11 mouse cellular contexts compared by ENCODE assay signal in the genomic region with DNA sequence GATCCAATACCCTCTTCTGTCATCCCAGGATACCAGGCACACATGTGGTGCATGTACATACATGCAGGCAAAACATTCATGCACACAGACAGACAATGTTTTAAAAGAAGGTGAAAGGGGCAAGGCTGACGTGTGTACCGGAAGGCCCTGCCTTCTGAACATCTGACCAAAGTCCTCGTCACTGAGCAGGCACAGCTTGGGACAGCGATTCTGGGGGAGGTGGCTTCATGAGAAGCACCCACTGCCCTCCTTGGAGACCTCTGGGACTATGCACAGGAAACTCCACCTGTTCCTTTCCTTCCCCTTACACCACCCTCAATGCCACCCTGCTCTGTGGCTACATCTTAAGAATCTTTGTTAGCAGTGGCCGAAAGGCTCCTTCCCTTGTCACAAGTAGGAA. TPM values are rescaled to one million over a fixed set of nuclear protein-coding genes. Genes with fewer than 3 reads are reported as not detected.
DNase-seq lines count a peak whose midpoint lies in the region; ATAC-seq lines count a peak whose summit lies in the region.
"Had no signal": no experiment of that assay in that cellular context is flagged by ENCODE, and none has a peak within 500 bp of the region (broad histone marks: within the 10 kb centered on the region; RNA-seq: fewer than 3 reads in every experiment).

No protein-coding gene starts in this region.

- H3K27me3 ChIP-seq in liver, embryonic 15.5 days: no peaks in the 10 kb centered on the region
- H3K27me3 ChIP-seq in liver, embryonic 11.5 days (replicated peaks; ENCODE audit: control insufficient read depth, insufficient read depth, low read length): no peaks in the 10 kb centered on the region
- no peaks in the 10 kb centered on the region for H3K27me3 ChIP-seq in megakaryocyte, embryonic 14.5 days (replicated peaks)
- H3K27me3 ChIP-seq in midbrain, embryonic 11.5 days (ENCODE audit: control insufficient read depth, insufficient read depth, low read length): no peaks in the 10 kb centered on the region
- H3K27me3 ChIP-seq: midbrain, embryonic 13.5 days had no signal

- no peaks in the 10 kb centered on the region for H3K9me3 ChIP-seq in liver, embryonic 15.5 days (replicated peaks)
- no peaks in the 10 kb centered on the region for H3K9me3 ChIP-seq in liver, embryonic 11.5 days (ENCODE audit: control insufficient read depth, low read length)
- H3K9me3 ChIP-seq in megakaryocyte, embryonic 14.5 days: no peaks in the 10 kb centered on the region
- H3K9me3 ChIP-seq in midbrain, embryonic 11.5 days (ENCODE audit: control insufficient read depth, low read length): no peaks in the 10 kb centered on the region
- H3K9me3 ChIP-seq: midbrain, embryonic 13.5 days had no signal

- H3K27ac ChIP-seq in liver, embryonic 15.5 days (replicated peaks): peak overlapping the region; percentile 65
- no peak overlapping the region for H3K27ac ChIP-seq in liver, embryonic 11.5 days (ENCODE audit: low read depth, low read length)
- H3K27ac ChIP-seq in brown adipose tissue, adult 24 weeks (replicated peaks; ENCODE audit: low read depth, low read length): peak overlapping the region; percentile 92
- no peak overlapping the region for H3K27ac ChIP-seq in midbrain, embryonic 11.5 days (ENCODE audit: low read depth, low read length)

- peaks cover 54% of the 10 kb centered on the region for H3K4me1 ChIP-seq in liver, embryonic 15.5 days (replicated peaks)
- H3K4me1 ChIP-seq in liver, embryonic 11.5 days (replicated peaks; ENCODE audit: control insufficient read depth, insufficient read depth, low read length): peaks cover 28% of the 10 kb centered on the region
- H3K4me1 ChIP-seq in brown adipose tissue, adult 24 weeks (ENCODE audit: control insufficient read depth, insufficient read depth, insufficient read length, low read length): peaks cover 81% of the 10 kb centered on the region
- H3K4me1 ChIP-seq in megakaryocyte, embryonic 14.5 days: peaks cover 85% of the 10 kb centered on the region
- H3K4me1 ChIP-seq in midbrain, embryonic 11.5 days (ENCODE audit: control insufficient read depth, insufficient read depth, low read length): peaks cover 22% of the 10 kb centered on the region

- H3K4me2 ChIP-seq in liver, embryonic 15.5 days: 0 out of 2 replicates have a peak overlapping the region, but pooled peaks have one; percentile 23
- no peak overlapping the region for H3K4me2 ChIP-seq in liver, embryonic 11.5 days
- H3K4me2 ChIP-seq in midbrain, embryonic 11.5 days: no peak overlapping the region
- H3K4me2 ChIP-seq: midbrain, embryonic 13.5 days had no signal

- DNase-seq in heart, adult 11 months: peak; percentile 95
- DNase-seq in heart, adult 9 months (ENCODE audit: low spot score in 2 of 2): no peak
- DNase-seq in liver, embryonic 11.5 days (ENCODE audit: low spot score): no peak
- DNase-seq in midbrain, embryonic 11.5 days (ENCODE audit: low spot score, missing footprints): no peak
- DNase-seq in urinary bladder, postnatal 4 days (ENCODE audit: low spot score in 2 of 2): no peak
- DNase-seq: gastrocnemius, postnatal 36 days had no signal

- H3K9ac ChIP-seq in liver, embryonic 15.5 days: no peak overlapping the region
- H3K9ac ChIP-seq in liver, embryonic 11.5 days (ENCODE audit: low read depth, low read length): no peak overlapping the region
- H3K9ac ChIP-seq in midbrain, embryonic 11.5 days (ENCODE audit: low read length): no peak overlapping the region
- H3K9ac ChIP-seq: midbrain, embryonic 13.5 days had no signal

- no peak overlapping the region for H3K4me3 ChIP-seq in liver, embryonic 15.5 days (replicated peaks)
- no peak overlapping the region for H3K4me3 ChIP-seq in liver, embryonic 11.5 days (ENCODE audit: low read depth, low read length)
- H3K4me3 ChIP-seq in brown adipose tissue, adult 24 weeks (ENCODE audit: insufficient read depth, low read depth, low read length): peak overlapping the region; percentile 49; the same call in 1 of the 2 replicates
- peak overlapping the region; percentile 66 for H3K4me3 ChIP-seq in megakaryocyte, embryonic 14.5 days (replicated peaks)
- H3K4me3 ChIP-seq in midbrain, embryonic 11.5 days (ENCODE audit: low read depth, low read length): no peak overlapping the region
- H3K4me3 ChIP-seq: erythroblast, embryonic 14.5 days; midbrain, embryonic 13.5 days had no signal

- no peaks in the 10 kb centered on the region for H3K36me3 ChIP-seq in liver, embryonic 15.5 days (replicated peaks)
- no peaks in the 10 kb centered on the region for H3K36me3 ChIP-seq in liver, embryonic 11.5 days (ENCODE audit: control insufficient read depth, insufficient read depth, low read length)
- H3K36me3 ChIP-seq in megakaryocyte, embryonic 14.5 days (replicated peaks; ENCODE audit: low read length): no peaks in the 10 kb centered on the region
- no peaks in the 10 kb centered on the region for H3K36me3 ChIP-seq in midbrain, embryonic 11.5 days (ENCODE audit: control insufficient read depth, insufficient read depth, low read length)
- H3K36me3 ChIP-seq: midbrain, embryonic 13.5 days had no signal

- 52% methylated on average over 5 of the region's 5 CpGs for WGBS in liver, embryonic 15.5 days (ENCODE audit: insufficient replicate concordance)
- 80% methylated on average over 5 of the region's 5 CpGs for WGBS in liver, embryonic 11.5 days
- WGBS in midbrain, embryonic 11.5 days: 92% methylated on average over 5 of the region's 5 CpGs

- ATAC-seq in liver, embryonic 15.5 days (ENCODE audit: insufficient read depth): no peak
- ATAC-seq in liver, embryonic 11.5 days (replicated peaks; ENCODE audit: low FRiP score): no peak
- no peak for ATAC-seq in midbrain, embryonic 11.5 days (ENCODE audit: low FRiP score)
- ATAC-seq: midbrain, embryonic 13.5 days had no signal

RNA-seq across cellular contexts. Expression of gene Cyth1, which starts 37.4 kb away (rescaled TPM):
- polyA plus RNA-seq in liver, embryonic 15.5 days (2015; fragmentation: Nextera tagmentation; extraction: Ambion mirVana): 3.9 and 4.7 TPM in 2 replicates
- 6.1 and 6.7 TPM in 2 replicates for polyA plus RNA-seq in liver, embryonic 11.5 days (2014; fragmentation: Nextera tagmentation; extraction: Ambion mirVana)
- 37.2 and 41.9 TPM in 2 replicates for polyA plus RNA-seq in brown adipose tissue, adult 24 weeks (2012; ENCODE audit: insufficient read depth, insufficient read length, missing spikeins)
- polyA plus RNA-seq in megakaryocyte, embryonic 14.5 days (2012; ENCODE audit: insufficient read depth, low replicate concordance): 4.4 and 9.3 TPM in 2 replicates
- 12.3 and 12.8 TPM in 2 replicates for polyA plus RNA-seq in midbrain, embryonic 11.5 days (2014; fragmentation: Nextera tagmentation; extraction: Ambion mirVana)

Comparison
In these comparisons a context has a peak if more than half of its experiments do, and no peak if none do; other contexts are left out.
1. H3K27ac ChIP-seq: peak in liver, embryonic 15.5 days (single experiment) and brown adipose tissue, adult 24 weeks (single experiment); none in liver, embryonic 11.5 days (single experiment) and midbrain, embryonic 11.5 days (single experiment).
2. H3K4me3 ChIP-seq: peak in brown adipose tissue, adult 24 weeks (single experiment) and megakaryocyte, embryonic 14.5 days (single experiment); none in liver, embryonic 15.5 days (single experiment), liver, embryonic 11.5 days (single experiment) and midbrain, embryonic 11.5 days (single experiment).